Mouse (Mus musculus) left cerebral cortex, postnatal 14 days (tissue): ENCODE data around the gene Ehd1. TPM values are rescaled to one million over a fixed set of nuclear protein-coding genes. Genes with fewer than 3 reads are reported as not detected.

Source experiments
- DNase-seq, 2 experiments: peaks; one replicate each; pipeline ENCODE4 v3.0.0; 2021 to 2022; ENCODE audit warnings: low spot score in 2 of 2, mixed read lengths in 1 of 2
- intact Hi-C: fragments of 180-260 bp; cut with DNase I; formaldehyde crosslinking; loops from one replicate; pipeline ENCODE4 v1.15.1; 2025
- total RNA-seq, 2 experiments: library from RNA; stranded (reverse); gene quantifications; 2 replicates each; pipeline ENCODE4 v1.2.3; 2021

Ehd1 gene
- total RNA-seq, 2 experiments from 2014 or later = 44.2 to 51.7 TPM

GRCm38 (mm10) chr19:6247526-6248300, 28.8 kb upstream of the Ehd1 start:
- intact Hi-C loops = no loop called here
- DNase-seq = no peak

- intact Hi-C loops = no loop called here
- DNase-seq = no peak
These were observed 23.5 kb upstream of the Ehd1 start for GRCm38 (mm10) chr19:6253021-6253420.

GRCm38 (mm10) chr19:6260428-6260827, 16.1 kb upstream of the Ehd1 start:
- no peak for DNase-seq
- intact Hi-C loops = no loop called here

GRCm38 (mm10) chr19:6260946-6261345, 15.6 kb upstream of the Ehd1 start:
- no peak for DNase-seq
- intact Hi-C loops = no loop called here

DNA sequence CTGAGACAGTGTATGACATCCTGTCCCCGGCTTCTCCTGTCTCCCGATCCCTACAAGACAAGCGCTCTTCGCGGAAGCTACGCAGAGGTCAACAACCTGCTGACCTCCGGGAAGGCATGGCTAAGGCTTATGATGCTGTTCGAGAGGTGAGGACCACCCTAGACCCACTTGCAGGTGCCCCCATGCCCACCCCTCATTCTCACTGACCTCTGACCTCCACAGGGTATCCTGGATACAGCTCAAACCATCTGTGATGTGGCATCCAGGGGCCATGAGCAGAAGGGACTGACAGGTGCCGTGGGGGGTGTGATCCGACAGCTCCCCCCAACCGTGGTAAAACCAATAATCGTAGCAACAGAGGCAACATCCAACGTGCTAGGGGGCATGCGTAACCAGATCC, 15.1 kb upstream of the Ehd1 start:
- DNase-seq = no peak
- intact Hi-C loops = no loop called here

- intact Hi-C loops = no loop called here
These were observed 14.3 kb upstream of the Ehd1 start for GRCm38 (mm10) chr19:6262222-6262621.

GRCm38 (mm10) chr19:6262839-6263433, 13.6 kb upstream of the Ehd1 start:
- intact Hi-C loops = no loop called here
- no peak for DNase-seq

More at GRCm38 (mm10) chr19:6262222-6262621, 14.3 kb upstream of the Ehd1 start:
- DNase-seq = peak; percentile 63 to 79

DNA sequence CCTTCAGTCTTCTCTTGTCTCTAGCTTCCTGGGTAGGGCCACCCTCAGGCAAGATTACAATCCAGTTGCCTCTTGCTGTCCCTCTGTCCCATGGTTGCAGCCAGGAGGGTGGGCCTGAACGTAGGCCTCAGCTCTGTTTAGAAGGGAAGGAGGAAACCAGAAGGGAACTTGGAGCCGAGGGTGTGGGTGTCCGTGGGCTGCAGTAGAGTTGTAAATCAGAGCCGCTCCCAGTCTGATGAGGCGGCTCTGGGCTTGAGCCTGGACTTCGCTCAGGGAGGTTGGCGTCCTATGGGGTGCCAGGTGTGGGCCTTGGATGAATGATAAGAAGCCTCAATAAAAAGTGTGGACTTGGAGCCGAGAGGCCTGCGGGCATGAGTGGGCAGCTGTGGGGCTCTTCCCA, 12.3 kb upstream of the Ehd1 start:
- peak in 1 of 2 experiments; percentile 31 for DNase-seq
- intact Hi-C loops = no loop called here

GRCm38 (mm10) chr19:6264945-6265344, 11.6 kb upstream of the Ehd1 start:
- no peak for DNase-seq
- intact Hi-C loops = no loop called here

GRCm38 (mm10) chr19:6265727-6266182, 10.8 kb upstream of the Ehd1 start:
- intact Hi-C loops = no loop called here
- DNase-seq = no peak

DNA sequence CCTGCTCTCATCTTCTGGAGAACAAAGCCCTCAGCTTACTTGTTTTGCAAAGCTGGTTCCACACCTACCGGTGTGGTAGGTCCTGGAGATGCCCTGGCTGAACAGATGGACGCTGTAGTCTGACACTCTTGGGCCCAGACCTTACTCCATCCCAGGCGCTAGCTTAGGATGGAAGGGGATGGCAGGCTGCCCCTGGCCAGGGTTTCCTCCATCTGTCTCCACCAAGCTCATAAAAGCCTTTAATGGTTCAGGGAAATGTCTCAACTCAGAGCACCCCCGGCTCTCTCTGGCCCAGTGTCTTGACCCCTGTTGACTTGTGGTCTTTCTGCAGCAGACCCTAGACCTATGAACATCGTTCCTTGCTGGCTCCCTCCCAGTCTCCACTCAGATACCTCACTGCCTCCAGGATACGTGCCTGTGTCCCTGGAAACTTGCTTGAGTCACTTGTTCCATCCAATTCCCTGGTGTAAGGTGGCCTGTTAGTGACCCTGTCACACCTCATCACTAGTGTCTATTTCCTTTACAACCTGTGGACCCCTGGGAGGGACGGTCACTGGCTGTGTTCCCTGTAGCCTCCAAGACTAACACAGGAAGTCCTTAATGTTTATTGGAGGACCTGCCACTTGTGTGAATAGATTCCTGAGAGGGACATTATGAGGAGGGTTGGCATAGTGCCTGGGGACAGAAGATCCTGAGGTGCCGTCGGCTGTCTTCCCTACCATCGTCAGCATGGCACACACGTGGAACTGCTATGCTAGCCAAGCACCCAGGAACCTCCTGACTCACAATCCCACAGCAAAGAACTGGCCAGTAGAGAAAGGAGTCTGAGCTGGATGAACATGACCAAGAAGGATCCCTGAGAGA, 9.0 kb upstream of the Ehd1 start:
- intact Hi-C loops = loop anchor here (1.0 to 2.0 kb wide), 2 partner anchors 37 to 63 kb away; no protein-coding TSS in a partner anchor
- DNase-seq = no peak

GRCm38 (mm10) chr19:6268170-6268528, 8.4 kb upstream of the Ehd1 start:
- DNase-seq = peak; percentile 85 to 88
- intact Hi-C loops = loop anchor here (1.0 to 2.0 kb wide), 2 partner anchors 36 to 63 kb away; no protein-coding TSS in a partner anchor

DNA sequence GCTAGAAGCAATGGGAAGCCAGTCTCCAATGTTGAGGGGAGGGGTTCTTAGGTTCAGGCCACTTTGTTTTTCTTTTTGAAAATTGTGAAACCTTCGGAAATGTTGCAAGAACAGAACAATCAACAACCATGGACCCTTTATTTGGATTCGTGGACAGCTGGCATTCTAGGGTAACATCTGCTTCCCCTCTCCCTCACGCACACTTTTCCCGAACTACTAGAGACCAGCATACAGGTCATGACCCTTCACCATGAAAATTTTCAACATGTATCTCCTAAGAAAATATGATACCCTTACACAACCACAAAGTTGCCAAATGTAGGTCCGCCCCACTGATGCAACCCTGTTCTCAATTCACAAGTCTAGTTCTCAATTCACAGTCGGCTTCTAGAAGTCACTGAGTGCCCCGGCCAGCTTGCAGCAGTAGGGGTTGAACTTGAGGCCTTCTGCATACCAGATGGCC, 7.8 kb upstream of the Ehd1 start:
- DNase-seq = no peak
- intact Hi-C loops = loop anchor here (1.0 to 2.0 kb wide), 2 partner anchors 36 to 62 kb away; no protein-coding TSS in a partner anchor

DNA sequence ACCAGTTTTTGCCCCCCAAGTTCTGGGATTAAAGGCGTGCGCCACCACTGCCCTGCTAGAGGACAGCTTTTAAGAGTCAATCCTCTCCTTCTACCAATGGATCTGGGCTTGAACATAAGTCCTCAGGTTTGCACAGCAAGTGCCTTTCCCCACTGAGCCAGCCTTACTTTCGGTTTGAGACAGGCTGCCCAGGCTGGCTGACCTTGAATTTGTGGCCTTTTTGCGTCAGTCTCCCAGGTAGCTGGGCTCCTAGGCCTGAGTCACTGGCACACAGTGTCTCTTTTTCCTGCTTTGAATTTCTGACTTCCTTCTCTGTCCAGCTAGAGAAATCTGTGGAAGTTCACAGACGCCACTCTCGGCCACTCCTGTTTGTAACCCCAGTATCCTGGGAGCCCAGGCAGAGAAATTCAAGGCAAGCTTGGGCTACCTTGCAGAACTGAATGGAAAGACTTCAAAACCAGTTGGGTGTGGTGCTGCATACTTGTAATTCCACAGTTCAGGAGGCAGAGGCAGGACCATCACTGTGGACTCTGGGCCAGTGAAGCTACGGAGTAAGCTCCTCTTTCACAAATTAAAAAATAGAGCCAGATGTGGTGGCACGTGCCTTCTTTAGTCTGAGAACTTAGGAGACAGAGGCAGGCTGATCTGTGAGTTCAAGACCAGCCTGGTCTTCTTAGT, 6.6 kb upstream of the Ehd1 start:
- no peak for DNase-seq
- intact Hi-C loops = loop anchor here (2.0 kb wide), 1 partner anchor 61 kb away; no protein-coding TSS in a partner anchor

- intact Hi-C loops = no loop called here
- DNase-seq = no peak
These were observed 5.9 kb upstream of the Ehd1 start for GRCm38 (mm10) chr19:6270661-6271060.

DNA sequence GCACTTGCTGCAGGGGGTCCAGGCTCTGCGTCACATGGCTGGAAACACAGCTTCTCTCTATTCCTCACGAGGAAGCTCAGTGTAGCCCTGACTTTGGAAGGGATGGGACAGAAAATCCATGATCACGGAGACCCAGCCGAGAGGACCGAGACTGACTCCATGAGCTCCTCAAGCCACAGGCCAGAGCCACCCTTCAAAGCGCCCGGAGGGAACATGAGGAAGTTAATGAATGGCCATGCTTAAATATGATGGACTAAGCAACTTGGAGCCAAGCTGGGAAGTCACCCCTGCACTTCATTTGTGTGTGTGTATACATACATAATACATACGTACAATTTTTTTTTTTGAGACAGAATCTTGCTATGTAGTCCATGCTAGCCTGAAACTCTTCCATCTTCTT, 5.3 kb upstream of the Ehd1 start:
- no peak for DNase-seq
- intact Hi-C loops = no loop called here

- DNase-seq = no peak
- intact Hi-C loops = no loop called here
These were observed 4.5 kb upstream of the Ehd1 start for GRCm38 (mm10) chr19:6272053-6272452.

- intact Hi-C loops = no loop called here
- DNase-seq = peak; percentile 53 to 75
These were observed 3.8 kb upstream of the Ehd1 start for GRCm38 (mm10) chr19:6272738-6273137.

GRCm38 (mm10) chr19:6273592-6273991, 2.9 kb upstream of the Ehd1 start:
- intact Hi-C loops = no loop called here
- DNase-seq = no peak
